Mouse (Mus musculus) testis, adult 2 months (tissue): ENCODE results near the gene Vwc2. TPM values are rescaled to one million over a fixed set of nuclear protein-coding genes. Genes with fewer than 3 reads are reported as not detected.
A peak's percentile ranks its signal among the peaks of the same experiment; 100 is the strongest.

ENCODE experiments used
- H3K27ac ChIP-seq: fragments of 200-500 bp; 2 replicates; pipeline ENCODE4 v1.5.1; 2012; ENCODE audit warnings: low read depth, low read length; ENCODE audit not compliant: control insufficient read depth, insufficient read depth
- H3K27me3 ChIP-seq: fragments of 200-500 bp; 2 replicates; pipeline ENCODE4 v1.6.1; 2012; ENCODE audit warnings: mild to moderate bottlenecking, low read length, moderate library complexity; ENCODE audit not compliant: control insufficient read depth, insufficient read depth
- H3K36me3 ChIP-seq: fragments of 200-500 bp; 2 replicates; pipeline ENCODE4 v1.6.1; 2012; ENCODE audit warnings: mild to moderate bottlenecking, low read length; ENCODE audit not compliant: control insufficient read depth, insufficient read depth
- H3K4me1 ChIP-seq: fragments of 200-500 bp; 2 replicates; pipeline ENCODE4 v1.6.1; 2012; ENCODE audit warnings: low read length; ENCODE audit not compliant: control insufficient read depth, insufficient read depth
- H3K4me3 ChIP-seq: fragments of 200-500 bp; 2 replicates; pipeline ENCODE4 v1.5.1; 2012; ENCODE audit warnings: low read depth, mild to moderate bottlenecking, low read length, moderate library complexity, mixed read lengths; ENCODE audit not compliant: control insufficient read depth
- CTCF ChIP-seq: fragments of 200-500 bp; IDR thresholded peaks from 2 replicates; pipeline ENCODE4 v1.5.1; 2012; ENCODE audit warnings: low read depth, mild to moderate bottlenecking, inconsistent platforms, low read length, moderate library complexity; ENCODE audit not compliant: control insufficient read depth, insufficient read depth, insufficient replicate concordance
- POLR2A ChIP-seq: fragments of 200-500 bp; IDR thresholded peaks from 2 replicates; pipeline ENCODE4 v1.6.1; 2012; ENCODE audit warnings: low read depth, mild to moderate bottlenecking, inconsistent platforms, low read length, moderate library complexity; ENCODE audit not compliant: control insufficient read depth
- polyA plus RNA-seq: library from polyadenylated mRNA; depleted of rRNA; stranded (reverse); fragments of >200 nt; gene quantifications from 2 replicates; pipeline ENCODE4 v1.2.3, GENCODE M21; 2012

Vwc2 gene
- polyA plus RNA-seq, 1 experiment: 0.10 TPM

GRCm38 (mm10) chr11:11108922-11109321 lies 5.1 kb upstream of the Vwc2 start:
- Histone ChIP-seq H3K36me3 (no peaks in the 10 kb centered on the region), H3K27ac (no peak overlapping the region), H3K4me1 (peaks cover 2% of the 10 kb centered on the region; the same call in 1 of the 2 replicates), H3K27me3 (no peaks in the 10 kb centered on the region), H3K4me3 (no peak overlapping the region)
- TF ChIP-seq CTCF: no peak
- no peak for TF ChIP-seq POLR2A

- H3K4me1 ChIP-seq: peaks cover 8% of the 10 kb centered on the region
- no peak for TF ChIP-seq POLR2A
- TF ChIP-seq CTCF: no peak
- no peak overlapping the region for H3K27ac ChIP-seq
- no peaks in the 10 kb centered on the region for H3K36me3 ChIP-seq
- no peak overlapping the region for H3K4me3 ChIP-seq
- H3K27me3 ChIP-seq: no peaks in the 10 kb centered on the region
Measured at GRCm38 (mm10) chr11:11114234-11115030, 409 bp downstream of the Vwc2 start.

GRCm38 (mm10) chr11:11115031-11115647 lies 1.1 kb downstream of the Vwc2 start:
- TF ChIP-seq CTCF (no peak), POLR2A (no peak)
- Histone ChIP-seq H3K27ac (no peak overlapping the region), H3K4me1 (peaks cover 8% of the 10 kb centered on the region), H3K36me3 (no peaks in the 10 kb centered on the region), H3K27me3 (no peaks in the 10 kb centered on the region), H3K4me3 (peak overlapping the region; percentile 21)

- Histone ChIP-seq H3K27me3 (no peaks in the 10 kb centered on the region), H3K36me3 (no peaks in the 10 kb centered on the region), H3K4me3 (peak overlapping the region; percentile 21), H3K4me1 (peaks cover 8% of the 10 kb centered on the region), H3K27ac (no peak overlapping the region)
- TF ChIP-seq POLR2A: no peak
- TF ChIP-seq CTCF: no peak
Measured at GRCm38 (mm10) chr11:11115648-11116590, 1.9 kb downstream of the Vwc2 start.

GRCm38 (mm10) chr11:11116736-11117135 lies 2.7 kb downstream of the Vwc2 start:
- TF ChIP-seq POLR2A (no peak), CTCF (no peak)
- Histone ChIP-seq H3K4me1 (peaks cover 8% of the 10 kb centered on the region), H3K27me3 (no peaks in the 10 kb centered on the region), H3K27ac (no peak overlapping the region), H3K4me3 (no peak overlapping the region), H3K36me3 (no peaks in the 10 kb centered on the region)

- H3K27me3 ChIP-seq: no peaks in the 10 kb centered on the region
- H3K36me3 ChIP-seq: no peaks in the 10 kb centered on the region
- TF ChIP-seq CTCF (no peak), POLR2A (no peak)
- no peaks in the 10 kb centered on the region for H3K4me1 ChIP-seq
- H3K27ac ChIP-seq: no peak overlapping the region
- H3K4me3 ChIP-seq: no peak overlapping the region
Measured at GRCm38 (mm10) chr11:11122866-11123265, 8.8 kb downstream of the Vwc2 start.
